Mouse (Mus musculus): ENCODE results near the gene Iqcf3.

DNA sequence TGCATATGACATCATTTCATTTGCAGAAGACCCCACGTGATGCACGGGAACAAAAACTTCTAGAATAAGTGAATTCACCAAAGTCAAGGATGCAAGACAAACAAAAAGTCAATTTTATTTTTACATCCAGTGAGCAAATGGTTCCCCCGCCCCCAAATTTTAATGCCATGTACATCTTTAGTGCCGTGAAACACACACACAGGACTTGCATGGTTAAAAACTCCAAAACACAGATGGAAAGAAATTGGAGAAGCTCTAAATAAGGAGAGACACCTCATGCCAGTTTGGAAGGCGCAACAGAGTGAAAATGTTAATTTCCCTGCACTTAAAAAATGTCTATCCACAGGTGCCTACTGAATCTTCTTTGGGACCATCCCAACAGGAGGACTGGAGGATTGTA lies 30.7 kb upstream of the Iqcf3 start:
- TF ChIP-seq POLR2A (IDR thresholded peaks at IDR 0.05; ENCODE audit: borderline replicate concordance, extremely low read depth, insufficient read depth, insufficient read length, poor library complexity, severe bottlenecking) (no peak), CTCF (IDR thresholded peaks at IDR 0.05; ENCODE audit: borderline replicate concordance, extremely low read depth, insufficient read depth, insufficient read length) (no peak)
